Mouse (Mus musculus) 3T3-L1 (cell line): ENCODE results near the gene Vac14.

ENCODE experiments used
- DNase-seq: peaks from one replicate; pipeline ENCODE4 v3.0.0-alpha.2; 2015; ENCODE audit warnings: low read depth, low spot score

Vac14 gene

GRCm38 (mm10) chr8:110717131-110717530, 98.7 kb downstream of the Vac14 start:
- no peak for DNase-seq

- DNase-seq = peak; percentile 40
These were observed 100.0 kb downstream of the Vac14 start for GRCm38 (mm10) chr8:110718209-110718968.

GRCm38 (mm10) chr8:110718969-110719670, 100.7 kb downstream of the Vac14 start:
- no peak for DNase-seq

GRCm38 (mm10) chr8:110719898-110720653, 101.7 kb downstream of the Vac14 start:
- DNase-seq = no peak

- peak; percentile 81 for DNase-seq
These were observed 102.6 kb downstream of the Vac14 start, which contains the start of gene Mtss1l for GRCm38 (mm10) chr8:110720685-110721598. Gene Mtss1l (plus strand): TSS chr8:110721476.

- no peak for DNase-seq
These were observed 103.4 kb downstream of the Vac14 start for GRCm38 (mm10) chr8:110721606-110722413.

- DNase-seq = no peak
These were observed 104.1 kb downstream of the Vac14 start for GRCm38 (mm10) chr8:110722414-110723011.

GRCm38 (mm10) chr8:110724493-110724892, 106.1 kb downstream of the Vac14 start:
- no peak for DNase-seq

- no peak for DNase-seq
These were observed 106.9 kb downstream of the Vac14 start for GRCm38 (mm10) chr8:110725084-110725838.

GRCm38 (mm10) chr8:110726893-110727292, 108.5 kb downstream of the Vac14 start:
- no peak for DNase-seq

- DNase-seq = no peak
These were observed 113.0 kb downstream of the Vac14 start for GRCm38 (mm10) chr8:110731346-110731859.

- DNase-seq = no peak
These were observed 114.7 kb downstream of the Vac14 start for GRCm38 (mm10) chr8:110733036-110733435.

- DNase-seq = no peak
These were observed 120.3 kb downstream of the Vac14 start for GRCm38 (mm10) chr8:110738591-110739195.

GRCm38 (mm10) chr8:110740629-110741175, 122.3 kb downstream of the Vac14 start:
- DNase-seq = no peak

- no peak for DNase-seq
These were observed 123.5 kb downstream of the Vac14 start for GRCm38 (mm10) chr8:110741816-110742451.

GRCm38 (mm10) chr8:110742452-110742818, 124.0 kb downstream of the Vac14 start:
- DNase-seq = no peak

- DNase-seq = no peak
These were observed 126.8 kb downstream of the Vac14 start for GRCm38 (mm10) chr8:110745162-110745561.

GRCm38 (mm10) chr8:110746661-110747060, 128.3 kb downstream of the Vac14 start:
- DNase-seq = no peak
